Mouse (Mus musculus) olfactory bulb, adult 2 months (tissue): ENCODE results near the gene C130050O18Rik. TPM values are rescaled to one million over a fixed set of nuclear protein-coding genes. Genes with fewer than 3 reads are reported as not detected.

Experiments used
- H3K27ac ChIP-seq: fragments of 200-500 bp; 2 replicates; pipeline ENCODE4 v1.5.1; 2012; ENCODE audit warnings: low read depth, low read length; ENCODE audit not compliant: insufficient read depth
- H3K4me1 ChIP-seq: fragments of 200-500 bp; 2 replicates; pipeline ENCODE4 v1.6.1; 2012; ENCODE audit warnings: low read length; ENCODE audit not compliant: control insufficient read depth, insufficient read depth
- H3K4me3 ChIP-seq: fragments of 200-500 bp; 2 replicates; pipeline ENCODE4 v1.5.1; 2012; ENCODE audit warnings: mild to moderate bottlenecking, low read depth, low read length, moderate library complexity; ENCODE audit not compliant: insufficient read depth
- CTCF ChIP-seq: fragments of 200-500 bp; IDR thresholded peaks from 2 replicates; pipeline ENCODE4 v1.5.1; 2012; ENCODE audit warnings: low read depth, mild to moderate bottlenecking, low read length, moderate library complexity; ENCODE audit not compliant: insufficient read depth
- POLR2A ChIP-seq: fragments of 200-500 bp; IDR thresholded peaks from 2 replicates; pipeline ENCODE4 v1.6.1; 2012; ENCODE audit warnings: mild to moderate bottlenecking, low read depth, low read length, moderate library complexity; ENCODE audit not compliant: insufficient read depth
- WGBS: fragments of 180-500 bp; shearing (Covaris S2); methylation state at CpG from one replicate; pipeline ENCODE4 v1.1.7; 2018; 5-methylcytosine and 5-hydroxymethylcytosine counted together
- polyA plus RNA-seq: library from polyadenylated mRNA; stranded (reverse); fragments of >200 nt; gene quantifications from 2 replicates; pipeline ENCODE4 v1.2.4, GENCODE M21; 2012; ENCODE audit warnings: low replicate concordance; ENCODE audit not compliant: missing spikeins, insufficient read depth, insufficient read length

Gene C130050O18Rik
- polyA plus RNA-seq, 1 experiment = not detected

- H3K4me1 ChIP-seq = peaks cover 44% of the 10 kb centered on the region
- H3K4me3 ChIP-seq = no peak overlapping the region
- no peak overlapping the region for H3K27ac ChIP-seq
- no peak for TF ChIP-seq POLR2A
- no peak for TF ChIP-seq CTCF
- 95% methylated on average over 9 of the region's 9 CpGs for WGBS
Measured at GRCm38 (mm10) chr5:139427001-139427400, 21.9 kb downstream of the C130050O18Rik start.

- H3K4me1 ChIP-seq = peaks cover 52% of the 10 kb centered on the region
- no peak overlapping the region for H3K27ac ChIP-seq
- H3K4me3 ChIP-seq = no peak overlapping the region
- TF ChIP-seq POLR2A (no peak), CTCF (no peak)
- 67% methylated on average over 9 of the region's 9 CpGs for WGBS
Measured at GRCm38 (mm10) chr5:139427989-139428388, 22.9 kb downstream of the C130050O18Rik start.

GRCm38 (mm10) chr5:139429818-139430341 is 24.8 kb downstream of the C130050O18Rik start:
- TF ChIP-seq POLR2A (no peak), CTCF (no peak)
- Histone ChIP-seq H3K4me1 (peaks cover 63% of the 10 kb centered on the region), H3K27ac (no peak overlapping the region), H3K4me3 (no peak overlapping the region)
- 23% methylated on average over 12 of the region's 12 CpGs for WGBS

GRCm38 (mm10) chr5:139432333-139432732 is 27.3 kb downstream of the C130050O18Rik start:
- peaks cover 66% of the 10 kb centered on the region for H3K4me1 ChIP-seq
- 24% methylated on average over 6 of the region's 6 CpGs for WGBS
- H3K4me3 ChIP-seq = no peak overlapping the region
- no peak for TF ChIP-seq POLR2A
- no peak for TF ChIP-seq CTCF
- 0 out of 2 replicates have a peak overlapping the region, but pooled peaks have one; percentile 1 for H3K27ac ChIP-seq

GRCm38 (mm10) chr5:139432747-139433508 is 27.8 kb downstream of the C130050O18Rik start:
- no peak for TF ChIP-seq POLR2A
- no peak for TF ChIP-seq CTCF
- H3K4me1 ChIP-seq = peaks cover 66% of the 10 kb centered on the region
- no peak overlapping the region for H3K4me3 ChIP-seq
- WGBS = 48% methylated on average over 7 of the region's 7 CpGs
- 0 out of 2 replicates have a peak overlapping the region, but pooled peaks have one; percentile 1 for H3K27ac ChIP-seq

- Histone ChIP-seq H3K4me1 (peaks cover 65% of the 10 kb centered on the region), H3K27ac (no peak overlapping the region), H3K4me3 (no peak overlapping the region)
- TF ChIP-seq CTCF (no peak), POLR2A (no peak)
- WGBS = 87% methylated on average over 9 of the region's 9 CpGs
Measured at GRCm38 (mm10) chr5:139433842-139434568, 28.9 kb downstream of the C130050O18Rik start.

- no peak overlapping the region for H3K27ac ChIP-seq
- 16% methylated on average over 8 of the region's 8 CpGs for WGBS
- H3K4me3 ChIP-seq = no peak overlapping the region
- TF ChIP-seq CTCF = no peak
- H3K4me1 ChIP-seq = peaks cover 58% of the 10 kb centered on the region
Measured at GRCm38 (mm10) chr5:139434940-139435339, 29.9 kb downstream of the C130050O18Rik start.

GRCm38 (mm10) chr5:139437769-139438168 is 32.7 kb downstream of the C130050O18Rik start:
- H3K27ac ChIP-seq = no peak overlapping the region
- H3K4me1 ChIP-seq = peaks cover 43% of the 10 kb centered on the region
- WGBS = 95% methylated on average over 4 of the region's 4 CpGs
- TF ChIP-seq CTCF (no peak), POLR2A (no peak)
- H3K4me3 ChIP-seq = no peak overlapping the region

GRCm38 (mm10) chr5:139438440-139438839 is 33.4 kb downstream of the C130050O18Rik start:
- TF ChIP-seq CTCF = no peak
- no peak for TF ChIP-seq POLR2A
- H3K4me3 ChIP-seq = no peak overlapping the region
- peaks cover 38% of the 10 kb centered on the region for H3K4me1 ChIP-seq
- H3K27ac ChIP-seq = no peak overlapping the region
- WGBS = 77% methylated on average over 12 of the region's 12 CpGs
